Mouse (Mus musculus) liver, embryonic 14.5 days (tissue): Measurements from ENCODE around the gene Mecom. TPM values are rescaled to one million over a fixed set of nuclear protein-coding genes. Genes with fewer than 3 reads are reported as not detected.

Experiments used
- ATAC-seq: fragments of 200-750 bp; cut with Nextera tagmentation; 2 replicates; pipeline ENCODE4 v1.8.0; 2017; ENCODE audit warnings: moderate number of reproducible peaks, mild to moderate bottlenecking, moderate library complexity; ENCODE audit not compliant: insufficient read depth
- DNase-seq, 3 experiments: peaks; one replicate each; pipeline ENCODE4 v3.0.0-alpha.2; 2012 to 2013; ENCODE audit warnings: low read depth in 3 of 3, low spot score in 3 of 3
- H3K27ac ChIP-seq: fragments of 300-500 bp; sonication (generic); 2 replicates; pipeline ENCODE4 v1.5.1; 2014; ENCODE audit warnings: moderate library complexity, mild to moderate bottlenecking, control low read depth, inconsistent platforms
- H3K27me3 ChIP-seq: fragments of 300-500 bp; sonication (generic); 2 replicates; pipeline ENCODE4 v1.6.1; 2014; ENCODE audit warnings: mild to moderate bottlenecking, low read length, moderate library complexity; ENCODE audit not compliant: control insufficient read depth, insufficient read depth
- H3K36me3 ChIP-seq: fragments of 300-500 bp; sonication (generic); replicated peaks from 2 replicates; pipeline ENCODE4 v1.6.1; 2014; ENCODE audit warnings: low read depth; ENCODE audit not compliant: control insufficient read depth, insufficient read depth
- H3K4me1 ChIP-seq, 2 experiments: fragments of 200-500 bp in 1 of 2; fragments of 300-500 bp in 1 of 2; sonication (generic) in 1 of 2; replicated peaks; 2 replicates each; pipeline ENCODE4 v1.6.1; 2012 to 2014; ENCODE audit warnings: antibody characterized with exemption in 1 of 2, inconsistent platforms in 1 of 2, low read length in 1 of 2; ENCODE audit not compliant: control insufficient read depth in 2 of 2, insufficient read depth in 2 of 2
- H3K4me2 ChIP-seq: fragments of 300-500 bp; sonication (generic); 2 replicates; pipeline ENCODE4 v1.6.1; 2014; ENCODE audit warnings: low read depth, mild to moderate bottlenecking, control low read depth, moderate library complexity
- H3K4me3 ChIP-seq, 2 experiments: fragments of 200-500 bp in 1 of 2; fragments of 300-500 bp in 1 of 2; sonication (generic) in 1 of 2; 2 replicates each; pipeline ENCODE4 v1.5.1; 2012 to 2014; ENCODE audit warnings: low read depth in 2 of 2, low read length in 2 of 2, mild to moderate bottlenecking in 2 of 2, control low read depth in 1 of 2, inconsistent platforms in 1 of 2, moderate library complexity in 1 of 2; ENCODE audit not compliant: insufficient read depth in 1 of 2
- H3K9ac ChIP-seq: fragments of 300-500 bp; sonication (generic); replicated peaks from 2 replicates; pipeline ENCODE4 v1.6.1; 2014; ENCODE audit warnings: mild to moderate bottlenecking, control low read depth, moderate library complexity
- H3K9me3 ChIP-seq: fragments of 300-500 bp; sonication (generic); 2 replicates; pipeline ENCODE4 v1.6.1; 2016; ENCODE audit warnings: low read length, mixed read lengths; ENCODE audit not compliant: control insufficient read depth
- CTCF ChIP-seq: IDR thresholded peaks from 2 replicates; pipeline ENCODE4 v1.5.1; 2016; ENCODE audit warnings: antibody characterized with exemption, low read depth, control low read depth
- EP300 ChIP-seq: IDR thresholded peaks from 2 replicates; pipeline ENCODE4 v1.6.1; 2016; ENCODE audit warnings: antibody characterized with exemption, low read depth
- WGBS: fragments of 180-500 bp; shearing (Covaris S2); extraction: QIAGEN DNeasy Blood & Tissue Kit; methylation state at CpG from one replicate; pipeline ENCODE4 v1.1.7; 2014; ENCODE audit not compliant: insufficient replicate concordance; 5-methylcytosine and 5-hydroxymethylcytosine counted together
- polyA plus RNA-seq, 2 experiments: library from polyadenylated mRNA; depleted of rRNA in 1 of 2; stranded (reverse) in 1 of 2; unstranded in 1 of 2; fragments of >200 nt; fragmentation: Nextera tagmentation in 1 of 2; extraction: Ambion mirVana in 1 of 2; gene quantifications; 2 replicates each; pipeline versions ENCODE4 v1.2.1 to v1.2.3; 2012 to 2014

Gene Mecom
- polyA plus RNA-seq, 2 experiments = 0.67 to 0.75 TPM

- ATAC-seq = no peak
- no peak overlapping the region for H3K4me2 ChIP-seq
- no peak overlapping the region for H3K4me3 ChIP-seq
- peaks cover 0 to 8% of the 10 kb centered on the region in 2 experiments; a peak in 2 of 4 replicates for H3K4me1 ChIP-seq
- H3K27ac ChIP-seq = no peak overlapping the region
- no peaks in the 10 kb centered on the region for H3K9me3 ChIP-seq
- no peaks in the 10 kb centered on the region for H3K36me3 ChIP-seq
- no peak overlapping the region for H3K9ac ChIP-seq
- no peaks in the 10 kb centered on the region for H3K27me3 ChIP-seq
- no peak for DNase-seq
- 43% methylated on average over 6 of the region's 6 CpGs for WGBS
- TF ChIP-seq EP300 (no peak), CTCF (no peak)
Measured at GRCm38 (mm10) chr3:30135857-30136256, 412.0 kb downstream of the Mecom start.

GRCm38 (mm10) chr3:30135119-30135518 lies 412.7 kb downstream of the Mecom start:
- Histone ChIP-seq H3K9me3 (no peaks in the 10 kb centered on the region), H3K4me2 (no peak overlapping the region), H3K27me3 (no peaks in the 10 kb centered on the region), H3K4me1 (peaks cover 0 to 3% of the 10 kb centered on the region in 2 experiments; a peak in 1 of 4 replicates), H3K27ac (no peak overlapping the region), H3K9ac (no peak overlapping the region), H3K4me3 (no peak overlapping the region), H3K36me3 (no peaks in the 10 kb centered on the region)
- ATAC-seq (no peak), DNase-seq (no peak)
- TF ChIP-seq EP300 (no peak), CTCF (no peak)
- 64% methylated on average over 1 of the region's 1 CpGs for WGBS

- Histone ChIP-seq H3K27ac (no peak overlapping the region), H3K9me3 (no peaks in the 10 kb centered on the region), H3K4me1 (no peaks in the 10 kb centered on the region), H3K4me3 (no peak overlapping the region), H3K27me3 (no peaks in the 10 kb centered on the region), H3K36me3 (no peaks in the 10 kb centered on the region), H3K9ac (no peak overlapping the region), H3K4me2 (no peak overlapping the region)
- TF ChIP-seq CTCF (no peak), EP300 (no peak)
- 38% methylated on average over 3 of the region's 3 CpGs for WGBS
- DNase-seq (no peak), ATAC-seq (no peak)
Measured at GRCm38 (mm10) chr3:30132981-30133380, 414.8 kb downstream of the Mecom start.

- no peaks in the 10 kb centered on the region for H3K36me3 ChIP-seq
- H3K9ac ChIP-seq = no peak overlapping the region
- H3K9me3 ChIP-seq = no peaks in the 10 kb centered on the region
- DNase-seq = no peak
- ATAC-seq = no peak
- H3K27ac ChIP-seq = no peak overlapping the region
- H3K4me3 ChIP-seq = no peak overlapping the region
- no peaks in the 10 kb centered on the region for H3K27me3 ChIP-seq
- H3K4me2 ChIP-seq = no peak overlapping the region
- TF ChIP-seq EP300 (no peak), CTCF (no peak)
- no peaks in the 10 kb centered on the region for H3K4me1 ChIP-seq
- WGBS = 44% methylated on average over 2 of the region's 2 CpGs
Measured at GRCm38 (mm10) chr3:30132370-30132769, 415.4 kb downstream of the Mecom start.

GRCm38 (mm10) chr3:30130495-30130894 lies 417.3 kb downstream of the Mecom start:
- DNase-seq = no peak
- no peak overlapping the region for H3K27ac ChIP-seq
- no peaks in the 10 kb centered on the region for H3K9me3 ChIP-seq
- no peaks in the 10 kb centered on the region for H3K36me3 ChIP-seq
- no peak overlapping the region for H3K4me3 ChIP-seq
- no peaks in the 10 kb centered on the region for H3K27me3 ChIP-seq
- no peak for TF ChIP-seq EP300
- TF ChIP-seq CTCF = no peak
- no peak overlapping the region for H3K4me2 ChIP-seq
- WGBS = 62% methylated on average over 4 of the region's 4 CpGs
- no peak for ATAC-seq
- no peaks in the 10 kb centered on the region for H3K4me1 ChIP-seq
- H3K9ac ChIP-seq = no peak overlapping the region
